Mouse (Mus musculus) liver, embryonic 14.5 days (tissue): Measurements from ENCODE around the gene Scoc. TPM values are rescaled to one million over a fixed set of nuclear protein-coding genes. Genes with fewer than 3 reads are reported as not detected.

Source experiments
- ATAC-seq: fragments of 200-750 bp; cut with Nextera tagmentation; 2 replicates; pipeline ENCODE4 v1.8.0; 2017; ENCODE audit warnings: moderate number of reproducible peaks, mild to moderate bottlenecking, moderate library complexity; ENCODE audit not compliant: insufficient read depth
- DNase-seq, 3 experiments: peaks; one replicate each; pipeline ENCODE4 v3.0.0-alpha.2; 2012 to 2013; ENCODE audit warnings: low read depth in 3 of 3, low spot score in 3 of 3
- H3K27ac ChIP-seq: fragments of 300-500 bp; sonication (generic); 2 replicates; pipeline ENCODE4 v1.5.1; 2014; ENCODE audit warnings: moderate library complexity, mild to moderate bottlenecking, control low read depth, inconsistent platforms
- H3K27me3 ChIP-seq: fragments of 300-500 bp; sonication (generic); 2 replicates; pipeline ENCODE4 v1.6.1; 2014; ENCODE audit warnings: mild to moderate bottlenecking, low read length, moderate library complexity; ENCODE audit not compliant: control insufficient read depth, insufficient read depth
- H3K36me3 ChIP-seq: fragments of 300-500 bp; sonication (generic); replicated peaks from 2 replicates; pipeline ENCODE4 v1.6.1; 2014; ENCODE audit warnings: low read depth; ENCODE audit not compliant: control insufficient read depth, insufficient read depth
- H3K4me1 ChIP-seq, 2 experiments: fragments of 200-500 bp in 1 of 2; fragments of 300-500 bp in 1 of 2; sonication (generic) in 1 of 2; replicated peaks; 2 replicates each; pipeline ENCODE4 v1.6.1; 2012 to 2014; ENCODE audit warnings: antibody characterized with exemption in 1 of 2, inconsistent platforms in 1 of 2, low read length in 1 of 2; ENCODE audit not compliant: control insufficient read depth in 2 of 2, insufficient read depth in 2 of 2
- H3K4me2 ChIP-seq: fragments of 300-500 bp; sonication (generic); 2 replicates; pipeline ENCODE4 v1.6.1; 2014; ENCODE audit warnings: low read depth, mild to moderate bottlenecking, control low read depth, moderate library complexity
- H3K4me3 ChIP-seq, 2 experiments: fragments of 200-500 bp in 1 of 2; fragments of 300-500 bp in 1 of 2; sonication (generic) in 1 of 2; 2 replicates each; pipeline ENCODE4 v1.5.1; 2012 to 2014; ENCODE audit warnings: low read depth in 2 of 2, low read length in 2 of 2, mild to moderate bottlenecking in 2 of 2, control low read depth in 1 of 2, inconsistent platforms in 1 of 2, moderate library complexity in 1 of 2; ENCODE audit not compliant: insufficient read depth in 1 of 2
- H3K9ac ChIP-seq: fragments of 300-500 bp; sonication (generic); replicated peaks from 2 replicates; pipeline ENCODE4 v1.6.1; 2014; ENCODE audit warnings: mild to moderate bottlenecking, control low read depth, moderate library complexity
- H3K9me3 ChIP-seq: fragments of 300-500 bp; sonication (generic); 2 replicates; pipeline ENCODE4 v1.6.1; 2016; ENCODE audit warnings: low read length, mixed read lengths; ENCODE audit not compliant: control insufficient read depth
- CTCF ChIP-seq: IDR thresholded peaks from 2 replicates; pipeline ENCODE4 v1.5.1; 2016; ENCODE audit warnings: antibody characterized with exemption, low read depth, control low read depth
- EP300 ChIP-seq: IDR thresholded peaks from 2 replicates; pipeline ENCODE4 v1.6.1; 2016; ENCODE audit warnings: antibody characterized with exemption, low read depth
- WGBS: fragments of 180-500 bp; shearing (Covaris S2); extraction: QIAGEN DNeasy Blood & Tissue Kit; methylation state at CpG from one replicate; pipeline ENCODE4 v1.1.7; 2014; ENCODE audit not compliant: insufficient replicate concordance; 5-methylcytosine and 5-hydroxymethylcytosine counted together
- polyA plus RNA-seq, 2 experiments: library from polyadenylated mRNA; depleted of rRNA in 1 of 2; stranded (reverse) in 1 of 2; unstranded in 1 of 2; fragments of >200 nt; fragmentation: Nextera tagmentation in 1 of 2; extraction: Ambion mirVana in 1 of 2; gene quantifications; 2 replicates each; pipeline versions ENCODE4 v1.2.1 to v1.2.3; 2012 to 2014

The Scoc gene
- polyA plus RNA-seq, 2 experiments = 40.3 to 65.5 TPM

GRCm38 (mm10) chr8:83405548-83405947, 52.6 kb downstream of the Scoc start:
- Histone ChIP-seq H3K27ac (no peak overlapping the region), H3K4me2 (peak overlapping the region; percentile 13), H3K9ac (peak overlapping the region; percentile 27; the same call in 1 of the 2 replicates), H3K4me3 (no peak overlapping the region), H3K27me3 (no peaks in the 10 kb centered on the region), H3K36me3 (no peaks in the 10 kb centered on the region), H3K9me3 (no peaks in the 10 kb centered on the region), H3K4me1 (peaks cover 3 to 8% of the 10 kb centered on the region in 2 experiments; a peak in 3 of 4 replicates)
- DNase-seq = no peak
- TF ChIP-seq EP300 = peak; percentile 71
- TF ChIP-seq CTCF = no peak
- 18% methylated on average over 10 of the region's 10 CpGs for WGBS
- peak; percentile 79 for ATAC-seq

DNA sequence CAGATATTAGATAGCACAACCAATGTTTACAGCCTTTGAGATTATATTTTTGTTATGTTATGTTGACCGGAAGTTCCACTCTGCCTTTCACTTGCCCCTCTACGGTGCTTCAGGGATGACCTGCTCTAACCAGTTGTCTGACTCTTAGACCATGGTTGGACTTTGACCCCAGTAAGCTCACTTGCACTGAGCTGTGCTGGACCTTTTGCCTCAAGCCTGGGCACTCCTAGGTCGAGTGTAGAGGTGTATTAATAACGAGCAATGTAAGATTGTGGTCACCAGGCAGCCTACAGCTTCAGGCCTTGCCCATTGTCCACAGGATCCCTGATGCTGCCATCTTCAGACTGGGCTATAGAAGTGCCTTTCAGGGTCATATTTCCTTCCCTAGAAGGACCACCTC, 60.5 kb downstream of the Scoc start:
- Histone ChIP-seq H3K27ac (no peak overlapping the region), H3K4me1 (0 out of 4 replicates have a peak, but pooled peaks cover 0 to 2% of the 10 kb centered on the region in 2 experiments), H3K9me3 (no peaks in the 10 kb centered on the region), H3K36me3 (no peaks in the 10 kb centered on the region), H3K9ac (no peak overlapping the region), H3K27me3 (no peaks in the 10 kb centered on the region), H3K4me3 (no peak overlapping the region), H3K4me2 (no peak overlapping the region)
- DNase-seq (no peak), ATAC-seq (no peak)
- 62% methylated on average over 4 of the region's 4 CpGs for WGBS
- TF ChIP-seq CTCF (no peak), EP300 (no peak)

DNA sequence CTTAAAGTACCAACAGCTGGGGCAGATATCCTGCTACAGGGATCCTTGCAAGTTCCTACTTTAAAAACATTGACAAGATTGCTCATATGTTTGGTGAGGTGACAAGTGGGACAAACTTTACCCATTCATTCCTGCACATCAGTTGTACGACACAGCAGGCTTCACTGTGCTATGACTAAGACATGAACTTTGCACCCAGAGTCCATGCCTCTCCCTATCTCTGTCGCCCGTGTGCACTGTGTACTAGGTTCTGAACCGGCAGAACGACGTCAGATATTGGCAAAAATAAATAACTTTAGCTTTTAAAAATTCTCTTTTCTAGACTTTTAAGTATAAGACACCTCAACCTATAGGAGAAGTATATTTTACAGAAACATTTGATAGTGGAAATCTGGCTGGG, 61.5 kb downstream of the Scoc start:
- Histone ChIP-seq H3K4me3 (no peak overlapping the region), H3K9me3 (no peaks in the 10 kb centered on the region), H3K4me1 (0 out of 4 replicates have a peak, but pooled peaks cover 0 to 2% of the 10 kb centered on the region in 2 experiments), H3K27ac (no peak overlapping the region), H3K4me2 (no peak overlapping the region), H3K9ac (no peak overlapping the region), H3K27me3 (no peaks in the 10 kb centered on the region), H3K36me3 (no peaks in the 10 kb centered on the region)
- no peak for TF ChIP-seq CTCF
- no peak for TF ChIP-seq EP300
- no peak for DNase-seq
- no peak for ATAC-seq
- WGBS = 72% methylated on average over 6 of the region's 6 CpGs

DNA sequence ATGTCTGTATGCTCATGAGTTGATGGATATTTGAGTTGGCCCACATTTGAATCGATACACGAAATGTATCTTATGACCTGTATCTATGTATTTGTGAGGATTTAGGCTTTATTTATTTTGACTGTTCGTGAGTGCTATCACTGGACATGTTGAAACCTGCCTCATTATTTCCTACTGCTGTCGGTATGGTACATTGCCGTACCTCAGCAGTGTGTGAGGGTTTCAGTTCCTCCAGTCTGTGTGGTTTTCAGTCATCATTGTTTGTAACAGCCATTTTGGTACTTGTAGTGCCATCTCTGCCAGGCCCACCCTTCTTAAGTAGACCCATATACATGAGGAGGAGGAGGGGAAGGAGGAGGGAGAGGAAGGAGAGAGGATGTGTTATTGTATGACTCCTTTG, 63.9 kb downstream of the Scoc start:
- 73% methylated on average over 5 of the region's 5 CpGs for WGBS

DNA sequence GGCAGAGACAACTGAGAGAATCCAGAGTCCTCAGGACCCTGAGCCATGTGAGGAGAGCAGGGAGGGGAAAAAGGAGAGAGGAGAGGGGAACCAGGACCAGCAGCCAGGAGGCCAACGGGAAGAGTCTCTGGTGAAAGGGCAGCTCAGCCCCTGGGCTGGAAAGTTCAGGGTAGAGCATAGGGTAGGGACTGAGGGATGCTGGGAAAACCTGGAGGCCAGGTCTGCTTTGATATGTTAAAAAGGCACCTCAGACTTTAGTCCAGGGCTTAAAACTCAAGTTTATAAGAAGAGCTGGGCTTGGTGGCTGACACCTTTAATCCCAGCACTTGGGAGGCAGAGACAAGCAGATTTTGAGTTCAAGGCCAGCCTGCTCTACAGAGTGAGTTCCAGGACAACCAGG, 65.7 kb downstream of the Scoc start:
- 50% methylated on average over 1 of the region's 1 CpGs for WGBS
- ATAC-seq = no peak

More for the DNA sequence above, 63.9 kb downstream of the Scoc start:
- Histone ChIP-seq H3K36me3 (no peaks in the 10 kb centered on the region), H3K4me3 (no peak overlapping the region), H3K27me3 (peaks cover 16% of the 10 kb centered on the region), H3K27ac (no peak overlapping the region), H3K9ac (no peak overlapping the region), H3K4me1 (peaks cover 0 to 5% of the 10 kb centered on the region in 2 experiments; a peak in 1 of 4 replicates), H3K4me2 (no peak overlapping the region), H3K9me3 (no peaks in the 10 kb centered on the region)
- TF ChIP-seq EP300 (no peak), CTCF (no peak)
- DNase-seq (no peak), ATAC-seq (no peak)

More for the DNA sequence above, 65.7 kb downstream of the Scoc start:
- Histone ChIP-seq H3K9me3 (no peaks in the 10 kb centered on the region), H3K27ac (no peak overlapping the region), H3K4me3 (no peak overlapping the region), H3K36me3 (no peaks in the 10 kb centered on the region), H3K4me1 (peaks cover 0 to 5% of the 10 kb centered on the region in 2 experiments; a peak in 1 of 4 replicates), H3K4me2 (no peak overlapping the region), H3K9ac (no peak overlapping the region), H3K27me3 (peaks cover 30% of the 10 kb centered on the region)
- no peak for DNase-seq
- no peak for TF ChIP-seq EP300
- TF ChIP-seq CTCF = no peak
